Mouse (Mus musculus) limb, embryonic 11.5 days (tissue): ENCODE measurements around the gene Skp2. TPM values are rescaled to one million over a fixed set of nuclear protein-coding genes. Genes with fewer than 3 reads are reported as not detected.
A peak's percentile ranks its signal among the peaks of the same experiment; 100 is the strongest.

ENCODE experiments used
- ATAC-seq: fragments of 200-750 bp; cut with Nextera tagmentation; 2 replicates; pipeline ENCODE4 v1.8.0; 2017; ENCODE audit warnings: low read depth; ENCODE audit not compliant: insufficient number of reproducible peaks, low FRiP score, low TSS enrichment
- DNase-seq: peaks from one replicate; pipeline ENCODE4 v3.0.0-alpha.2; 2015; ENCODE audit warnings: low spot score
- H3K27ac ChIP-seq: fragments of 300-500 bp; sonication (generic); replicated peaks from 2 replicates; pipeline ENCODE4 v1.5.1; 2014; ENCODE audit warnings: low read depth, mild to moderate bottlenecking, low read length
- H3K27me3 ChIP-seq: fragments of 300-500 bp; sonication (generic); 2 replicates; pipeline ENCODE4 v1.6.1; 2014; ENCODE audit warnings: mild to moderate bottlenecking, low read length, mixed read lengths; ENCODE audit not compliant: control insufficient read depth, insufficient read depth
- H3K36me3 ChIP-seq: fragments of 300-500 bp; sonication (generic); 2 replicates; pipeline ENCODE4 v1.6.1; 2014; ENCODE audit warnings: mild to moderate bottlenecking, low read length, moderate library complexity, mixed read lengths; ENCODE audit not compliant: control insufficient read depth, insufficient read depth
- H3K4me1 ChIP-seq: fragments of 300-500 bp; sonication (generic); 2 replicates; pipeline ENCODE4 v1.6.1; 2014; ENCODE audit warnings: low read length, mixed read lengths; ENCODE audit not compliant: control insufficient read depth, insufficient read depth
- H3K4me2 ChIP-seq: fragments of 300-500 bp; sonication (generic); 2 replicates; pipeline ENCODE4 v1.6.1; 2014; ENCODE audit warnings: low read depth, mild to moderate bottlenecking, moderate library complexity; ENCODE audit not compliant: severe bottlenecking
- H3K4me3 ChIP-seq: fragments of 300-500 bp; sonication (generic); 2 replicates; pipeline ENCODE4 v1.5.1; 2014; ENCODE audit warnings: low read depth, low read length
- H3K9ac ChIP-seq: fragments of 300-500 bp; sonication (generic); 2 replicates; pipeline ENCODE4 v1.6.1; 2014; ENCODE audit warnings: mild to moderate bottlenecking, low read length
- H3K9me3 ChIP-seq: fragments of 300-500 bp; sonication (generic); 2 replicates; pipeline ENCODE4 v1.6.1; 2016; ENCODE audit warnings: low read length; ENCODE audit not compliant: control insufficient read depth
- WGBS: fragments of 180-500 bp; shearing (Covaris S2); extraction: QIAGEN DNeasy Blood & Tissue Kit; methylation state at CpG from one replicate; pipeline ENCODE4 v1.1.7; 2014; 5-methylcytosine and 5-hydroxymethylcytosine counted together
- polyA plus RNA-seq: library from polyadenylated mRNA; unstranded; fragments of >200 nt; fragmentation: Nextera tagmentation; extraction: Ambion mirVana; gene quantifications from 2 replicates; pipeline ENCODE4 v1.2.1, GENCODE M21; 2014

Gene Skp2
- polyA plus RNA-seq, 1 experiment from 2014 or later, result 160 TPM

DNA sequence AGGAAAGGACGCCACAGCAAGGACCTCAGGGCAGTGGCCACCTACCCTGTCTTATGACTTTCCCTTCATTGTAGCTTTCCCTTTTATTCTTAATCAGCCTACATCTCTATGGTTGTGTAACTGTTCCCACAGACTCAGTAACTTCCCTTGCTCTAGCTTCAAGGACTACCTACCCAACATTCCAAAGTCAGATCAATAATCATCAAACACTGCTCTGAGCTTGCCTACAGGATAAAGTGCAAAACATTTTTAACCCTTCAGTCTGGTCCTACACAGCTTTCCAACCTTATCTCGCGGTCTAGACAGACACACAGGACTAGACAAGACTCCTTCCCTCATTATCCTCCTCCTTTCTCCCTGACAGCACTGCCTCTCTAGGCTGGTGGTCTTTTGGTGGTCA lies 84.9 kb downstream of the Skp2 start:
- Histone ChIP-seq H3K4me3 (peak overlapping the region; percentile 90), H3K36me3 (no peaks in the 10 kb centered on the region), H3K27ac (peak overlapping the region; percentile 85), H3K4me2 (peak overlapping the region; percentile 81), H3K9me3 (no peaks in the 10 kb centered on the region), H3K9ac (peak overlapping the region; percentile 87), H3K27me3 (no peaks in the 10 kb centered on the region), H3K4me1 (no peaks in the 10 kb centered on the region; the same call in 1 of the 2 replicates)
- 4% methylated on average over 3 of the region's 3 CpGs for WGBS
- ATAC-seq, result no peak; the same call in 1 of the 2 replicates
- peak; percentile 36 for DNase-seq

DNA sequence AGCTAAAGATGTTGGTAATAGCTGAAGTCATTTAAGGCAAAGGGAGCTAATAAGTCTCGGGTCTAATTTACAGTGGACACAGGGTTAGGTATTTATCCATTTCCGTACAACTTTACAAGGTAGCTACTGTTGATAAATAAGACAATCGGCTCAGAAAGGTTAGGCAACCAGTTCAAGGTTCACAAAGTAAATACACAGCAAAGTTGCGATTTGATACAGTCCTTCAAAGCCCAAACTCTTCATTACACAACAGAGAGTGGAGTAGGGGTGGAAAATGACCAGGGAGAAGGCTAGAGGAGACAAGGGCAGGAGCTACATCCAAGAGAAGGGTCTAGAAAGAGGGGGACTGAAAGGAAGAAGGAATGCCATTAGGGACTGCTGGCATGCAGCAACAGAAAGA lies 86.3 kb downstream of the Skp2 start:
- Histone ChIP-seq H3K4me2 (no peak overlapping the region), H3K9me3 (no peaks in the 10 kb centered on the region), H3K9ac (no peak overlapping the region), H3K27me3 (no peaks in the 10 kb centered on the region), H3K4me1 (no peaks in the 10 kb centered on the region; the same call in 1 of the 2 replicates), H3K36me3 (no peaks in the 10 kb centered on the region), H3K4me3 (no peak overlapping the region), H3K27ac (no peak overlapping the region)
- no peak for ATAC-seq
- 83% methylated on average over 4 of the region's 4 CpGs for WGBS
- DNase-seq, result no peak

Other genes with a start within 250 kb of the Skp2 start
- gene Ranbp3l, start 187.5 kb downstream of the Skp2 start, polyA plus RNA-seq, result not detected in 2 replicates
- gene Nadk2, start 84.2 kb downstream of the Skp2 start, polyA plus RNA-seq, result 34.5 and 37.2 TPM in 2 replicates
- 2.8 and 3.2 TPM in 2 replicates for gene Lmbrd2, start 14.9 kb downstream of the Skp2 start, polyA plus RNA-seq
- not detected in 2 replicates for gene Ugt3a1, start 121.5 kb upstream of the Skp2 start, polyA plus RNA-seq
- gene Ugt3a2, start 180.1 kb upstream of the Skp2 start, polyA plus RNA-seq, result not detected in 2 replicates